Mouse (Mus musculus) erythroblast, embryonic 14.5 days (primary cell): ENCODE measurements around the gene Ankrd61.

ENCODE experiments used
- GATA1 ChIP-seq: IDR thresholded peaks from 2 replicates; pipeline ENCODE4 v1.6.1; 2012; ENCODE audit warnings: low read length, inconsistent platforms, mixed read lengths
- TAL1 ChIP-seq: IDR thresholded peaks from 3 replicates; pipeline ENCODE4 v1.6.1; 2012; ENCODE audit warnings: low read length, inconsistent platforms, mixed read lengths

DNA sequence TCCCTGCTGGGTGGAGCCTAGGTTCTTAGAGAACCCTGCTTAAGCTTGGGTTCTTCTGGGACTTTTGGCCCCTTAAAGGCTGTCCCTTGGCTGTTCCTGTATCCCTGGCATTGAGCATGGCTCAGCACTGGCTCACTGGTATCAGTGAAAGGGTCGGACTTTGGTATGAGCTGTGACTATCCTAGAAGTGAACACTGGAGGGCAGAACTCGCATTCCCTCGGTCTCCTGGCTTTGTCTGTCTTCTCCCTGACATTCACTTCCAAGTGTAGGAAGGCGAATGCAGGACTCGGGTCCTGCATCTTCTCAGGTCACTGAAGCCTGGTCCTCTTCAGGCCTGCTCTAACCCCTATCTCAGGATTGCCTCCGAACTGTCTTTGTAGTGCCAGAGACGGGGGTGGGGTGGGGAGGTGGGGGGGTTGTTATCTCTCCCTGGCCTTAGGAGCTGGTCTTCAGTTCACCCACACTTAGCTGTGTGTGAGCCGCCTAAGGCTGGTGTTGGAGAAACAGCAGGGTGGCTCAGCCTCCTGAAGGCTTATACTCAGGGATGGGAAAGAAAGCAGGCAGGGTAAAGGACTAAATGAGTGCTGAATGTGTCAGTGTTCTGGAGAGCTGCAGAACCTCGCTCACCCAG lies 5.1 kb downstream of the Ankrd61 start:
- no peak for TF ChIP-seq GATA1
- no peak for TF ChIP-seq TAL1
